Mouse (Mus musculus): ENCODE results near the gene Elovl6.

Gene Elovl6

DNA sequence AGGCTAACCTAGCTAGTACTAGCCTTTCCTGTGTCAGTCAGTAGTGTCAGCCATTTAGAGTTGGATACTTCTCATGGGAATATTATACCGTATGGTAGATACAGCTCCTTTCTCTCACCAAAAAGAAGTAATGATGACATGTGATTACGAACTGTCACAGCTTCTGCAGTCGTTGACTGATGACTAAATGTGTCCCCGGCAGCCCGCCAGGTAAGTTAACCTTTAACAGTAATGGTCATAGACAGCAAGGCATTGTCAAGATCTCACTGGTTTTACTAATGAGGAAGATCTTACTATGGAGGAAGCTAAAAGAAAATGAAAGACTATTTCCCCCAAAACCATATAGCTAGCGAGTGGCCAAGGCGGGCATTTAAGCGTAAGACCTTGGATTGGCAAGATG, 38.8 kb downstream of the Elovl6 start:
- peak; percentile 54 to 66 for DNase-seq

GRCm38 (mm10) chr3:129571642-129572041, 39.5 kb downstream of the Elovl6 start:
- DNase-seq, result no peak

- DNase-seq, result no peak
Observed at GRCm38 (mm10) chr3:129572959-129573358, 40.8 kb downstream of the Elovl6 start.

GRCm38 (mm10) chr3:129573609-129574008, 41.5 kb downstream of the Elovl6 start:
- DNase-seq, result no peak

DNA sequence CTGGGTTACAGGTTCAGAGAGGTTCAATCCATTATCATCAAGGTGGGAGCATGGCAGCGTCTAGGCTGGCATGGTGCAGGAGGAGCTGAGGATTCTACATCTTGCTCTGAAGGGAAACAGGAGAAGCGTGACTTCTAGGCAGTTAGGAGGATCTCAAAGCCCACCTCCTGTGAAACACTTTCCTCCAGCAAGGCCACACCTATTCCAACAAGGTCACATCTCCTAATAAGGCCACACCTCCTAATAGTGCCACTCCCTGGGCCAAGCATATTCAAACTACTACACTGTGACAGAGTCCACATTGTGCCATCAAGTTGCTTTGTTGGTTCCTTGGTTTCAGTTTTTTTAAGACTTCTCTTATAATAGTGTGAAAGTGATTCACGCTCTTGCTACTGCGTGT, 42.9 kb downstream of the Elovl6 start:
- no peak for DNase-seq

GRCm38 (mm10) chr3:129576522-129576921, 44.4 kb downstream of the Elovl6 start:
- DNase-seq, result no peak

GRCm38 (mm10) chr3:129578741-129579475, 46.8 kb downstream of the Elovl6 start:
- no peak for DNase-seq

DNA sequence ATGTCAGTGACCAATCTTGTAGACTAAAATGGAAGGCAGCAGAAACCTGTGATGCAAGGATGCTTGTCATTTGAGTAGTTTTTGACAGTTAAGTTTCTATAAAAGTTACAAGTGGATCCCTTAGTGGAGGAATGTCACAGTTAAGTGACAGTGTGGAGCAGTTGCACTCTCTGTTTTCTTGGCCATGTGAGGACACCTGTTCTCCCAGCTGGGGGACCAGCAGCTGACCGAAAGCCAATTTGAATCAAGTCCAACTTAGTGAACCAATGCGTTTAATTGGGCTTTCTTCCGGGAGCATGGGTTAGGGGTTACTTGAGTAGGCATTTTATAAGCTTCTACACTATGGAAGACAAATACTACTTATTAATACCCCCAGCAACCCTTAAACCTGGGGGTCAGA, 48.9 kb downstream of the Elovl6 start:
- no peak for DNase-seq

GRCm38 (mm10) chr3:129582449-129582848, 50.3 kb downstream of the Elovl6 start:
- no peak for DNase-seq

GRCm38 (mm10) chr3:129583290-129583689, 51.1 kb downstream of the Elovl6 start:
- DNase-seq, result no peak

DNA sequence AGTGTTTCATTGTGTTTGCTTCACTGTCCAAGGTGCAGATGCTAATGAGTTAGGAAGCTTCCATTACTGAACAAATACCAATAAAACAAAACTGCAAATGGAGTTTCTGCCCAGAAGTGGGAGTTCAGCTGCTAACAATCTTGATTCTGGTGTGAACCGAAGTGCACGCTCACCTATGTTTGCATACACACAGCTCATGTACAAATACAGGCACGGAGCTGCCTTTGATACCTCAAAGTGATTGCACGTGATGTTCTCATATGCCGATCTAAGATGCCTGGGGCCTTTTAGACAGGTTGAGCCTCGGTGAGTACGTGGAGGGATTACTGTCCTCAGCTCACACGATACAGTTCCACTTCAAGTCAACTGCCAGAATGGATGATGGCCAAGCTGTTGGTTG, 55.8 kb downstream of the Elovl6 start:
- DNase-seq, result no peak

DNA sequence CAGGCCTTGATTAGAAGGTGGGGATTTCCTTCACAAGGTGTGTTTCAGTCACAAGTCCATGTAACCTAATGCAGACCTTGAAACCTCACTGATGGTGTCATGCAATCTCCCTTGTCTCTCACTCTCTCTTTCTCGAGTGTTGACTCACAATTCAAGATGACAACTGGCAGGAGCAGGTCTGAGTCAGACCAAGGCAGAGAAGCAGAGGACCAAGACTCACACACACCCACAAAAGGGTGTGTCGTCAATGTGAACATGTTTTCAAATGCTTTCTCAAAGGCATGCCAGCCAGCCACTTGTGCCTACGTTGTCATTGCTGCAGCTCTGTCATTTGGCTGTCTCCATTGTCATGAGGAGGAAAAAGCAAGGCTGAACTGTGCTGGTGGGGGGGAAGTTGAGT, 56.6 kb downstream of the Elovl6 start:
- no peak for DNase-seq

DNA sequence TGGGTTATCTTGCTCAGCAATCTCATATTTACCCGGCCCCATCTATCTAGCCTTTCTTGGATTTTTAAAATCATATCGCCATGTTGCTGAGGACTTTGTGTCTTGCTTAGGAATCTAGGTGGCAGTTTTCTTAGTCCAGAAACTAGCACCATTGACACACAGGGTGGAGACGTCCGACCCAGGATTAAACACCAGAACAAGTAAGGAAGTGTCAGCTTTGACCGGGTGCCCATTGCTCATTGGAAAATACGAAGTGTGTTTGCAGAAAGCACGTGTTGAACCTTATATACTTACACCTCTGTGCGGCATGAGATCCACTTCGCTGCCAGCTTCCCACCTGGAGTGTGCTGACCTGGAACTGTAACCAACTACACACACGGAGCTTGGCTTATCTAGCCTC, 57.5 kb downstream of the Elovl6 start:
- no peak for DNase-seq

DNA sequence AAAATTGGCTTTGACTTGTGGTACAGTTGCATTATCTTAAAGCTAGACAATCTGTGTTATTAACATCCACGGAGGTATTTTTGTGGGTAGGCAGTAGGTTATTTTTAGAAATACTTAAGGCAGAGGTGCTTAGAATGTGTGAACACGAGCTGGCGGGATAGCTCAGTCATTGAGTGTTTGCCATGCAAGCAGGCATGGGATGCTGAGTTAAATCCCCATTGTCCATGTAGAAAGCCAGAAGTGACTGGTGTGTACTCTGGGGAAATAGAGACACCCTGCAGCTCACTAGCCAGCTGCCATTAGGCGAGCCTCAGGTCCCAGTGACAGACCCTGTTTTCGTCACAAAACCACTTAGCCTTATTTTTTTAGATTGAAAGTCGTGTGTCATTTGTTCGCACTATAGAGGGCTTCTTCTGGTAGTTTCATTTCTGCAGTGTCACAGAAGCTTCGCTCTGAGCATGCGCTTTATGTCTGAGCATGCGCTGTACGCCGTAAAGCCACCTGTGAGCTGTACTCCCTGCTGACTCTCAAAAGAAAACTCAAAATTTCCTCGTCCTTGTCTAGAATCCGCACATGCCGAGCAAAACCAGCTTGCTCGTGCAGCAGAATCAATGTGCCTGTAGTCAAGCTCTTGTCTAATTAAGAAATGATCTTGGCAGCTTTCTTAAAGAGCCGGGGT, 58.5 kb downstream of the Elovl6 start:
- DNase-seq, result no peak

- peak in 1 of 2 experiments; percentile 53 for DNase-seq
Observed at GRCm38 (mm10) chr3:129591251-129591650, 59.1 kb downstream of the Elovl6 start.

GRCm38 (mm10) chr3:129591761-129592160, 59.6 kb downstream of the Elovl6 start:
- DNase-seq, result no peak

DNA sequence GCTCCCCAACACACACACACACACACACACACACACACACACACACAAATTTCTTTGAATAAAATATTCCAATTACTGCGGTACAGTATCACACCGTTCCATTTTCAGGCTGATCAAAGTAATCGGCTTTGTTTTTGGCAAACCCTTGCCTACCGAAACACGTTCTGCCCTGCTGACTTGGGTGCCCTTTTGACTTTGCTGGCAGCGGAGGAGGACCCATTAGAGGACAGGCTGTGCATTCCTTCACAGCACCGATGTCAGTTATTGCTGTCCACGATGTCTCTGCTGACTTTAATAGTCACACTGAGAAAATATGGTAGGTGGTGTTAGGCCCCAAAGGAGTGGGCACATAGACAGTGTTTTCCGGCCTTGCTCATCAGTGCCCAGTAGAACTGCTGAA, 60.8 kb downstream of the Elovl6 start:
- DNase-seq, result no peak

DNA sequence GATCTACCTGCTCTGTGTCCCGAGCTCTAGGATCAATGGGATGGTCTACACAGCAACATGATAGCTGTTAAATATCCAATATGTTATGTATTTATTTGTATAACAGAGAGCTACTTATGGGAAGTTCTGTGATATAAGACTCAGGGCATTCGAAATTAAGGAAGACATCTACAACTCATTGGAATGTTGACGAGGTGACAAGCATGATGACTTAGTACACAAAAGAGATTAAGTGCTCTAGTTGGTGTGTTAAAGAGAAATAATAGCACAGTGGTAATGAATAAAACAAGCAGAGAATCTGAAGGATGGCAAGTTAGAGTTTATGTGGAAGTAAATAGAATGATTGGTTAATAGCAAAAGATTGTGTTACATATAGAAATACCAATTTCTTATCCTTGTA, 61.6 kb downstream of the Elovl6 start:
- no peak for DNase-seq

- DNase-seq, result no peak
Observed at GRCm38 (mm10) chr3:129596098-129596497, 63.9 kb downstream of the Elovl6 start.

GRCm38 (mm10) chr3:129602289-129602688, 70.1 kb downstream of the Elovl6 start:
- no peak for DNase-seq

GRCm38 (mm10) chr3:129605487-129605886, 73.3 kb downstream of the Elovl6 start:
- no peak for DNase-seq

DNA sequence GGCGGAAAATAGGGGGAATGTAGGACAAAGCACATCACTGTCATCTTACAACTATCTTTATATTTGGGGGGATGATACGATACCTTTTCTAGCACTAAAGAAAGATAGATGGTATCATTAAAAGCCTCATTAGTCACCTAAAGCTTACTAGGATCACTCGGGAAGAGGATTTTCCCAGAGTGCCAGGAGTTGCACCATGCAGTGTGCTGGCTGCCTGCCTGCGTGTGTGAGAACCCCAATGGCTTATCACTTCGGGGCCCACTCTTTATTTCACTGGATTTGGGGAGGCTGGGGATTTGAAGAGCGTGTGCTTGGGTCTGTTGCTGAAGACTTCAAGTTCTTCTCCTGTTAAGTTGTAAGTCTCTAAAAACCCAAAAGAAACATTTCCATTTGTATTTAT, 73.8 kb downstream of the Elovl6 start:
- no peak for DNase-seq

DNA sequence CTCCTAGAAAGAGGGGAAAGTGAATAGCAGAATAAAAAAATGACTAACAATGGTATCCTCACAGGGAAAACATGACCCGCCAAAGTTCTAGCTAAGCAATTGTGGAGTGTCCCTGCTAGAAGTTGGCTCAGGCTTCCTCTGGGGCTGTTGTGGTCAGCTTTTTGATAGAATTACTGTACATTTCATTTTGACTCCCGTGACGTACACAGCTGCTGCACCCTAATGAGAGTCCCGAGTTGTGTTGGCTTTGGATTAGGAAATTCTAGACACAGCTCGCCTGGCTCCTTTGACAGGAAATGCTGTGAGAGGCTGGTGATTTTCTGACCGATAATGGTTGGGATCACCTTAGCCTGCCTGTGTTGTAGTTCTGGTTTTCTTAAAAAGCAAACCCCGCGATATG, 79.5 kb downstream of the Elovl6 start:
- no peak for DNase-seq

GRCm38 (mm10) chr3:129612311-129613097, 80.3 kb downstream of the Elovl6 start:
- no peak for DNase-seq
